Mouse (Mus musculus): ENCODE measurements around the gene Gtpbp3.

The Gtpbp3 gene

DNA sequence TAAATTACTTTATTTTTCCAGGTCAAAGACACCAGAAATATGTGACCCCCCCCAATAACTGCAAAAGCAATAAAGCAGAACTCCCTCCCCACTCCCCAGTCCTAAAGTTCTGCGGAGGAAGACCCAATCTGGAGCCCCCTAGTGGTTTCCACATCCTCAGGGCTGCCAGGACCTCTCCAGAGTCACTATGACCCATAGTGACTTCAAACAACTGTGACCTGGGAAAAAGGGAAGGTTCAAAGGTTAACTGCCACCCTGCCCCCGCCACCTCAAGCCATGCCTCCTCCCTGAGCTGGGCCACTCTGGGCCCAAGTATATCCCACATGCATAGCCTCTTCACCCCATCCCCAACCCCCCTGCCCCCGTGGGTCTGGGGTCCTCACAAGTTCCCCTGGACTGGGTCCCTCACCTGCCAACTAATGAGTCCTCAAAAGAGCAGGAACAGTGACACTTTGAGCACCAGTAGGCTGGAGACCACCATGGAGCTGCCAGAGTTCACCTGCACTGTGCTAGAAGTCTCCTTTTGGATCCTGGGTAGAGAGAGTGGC is 46.4 kb downstream of the Gtpbp3 start:
- no peak for DNase-seq (ENCODE audit: low spot score in 2 of 2)

GRCm38 (mm10) chr8:71535663-71536062 is 47.8 kb downstream of the Gtpbp3 start:
- DNase-seq (ENCODE audit: low spot score in 2 of 2) = no peak

DNA sequence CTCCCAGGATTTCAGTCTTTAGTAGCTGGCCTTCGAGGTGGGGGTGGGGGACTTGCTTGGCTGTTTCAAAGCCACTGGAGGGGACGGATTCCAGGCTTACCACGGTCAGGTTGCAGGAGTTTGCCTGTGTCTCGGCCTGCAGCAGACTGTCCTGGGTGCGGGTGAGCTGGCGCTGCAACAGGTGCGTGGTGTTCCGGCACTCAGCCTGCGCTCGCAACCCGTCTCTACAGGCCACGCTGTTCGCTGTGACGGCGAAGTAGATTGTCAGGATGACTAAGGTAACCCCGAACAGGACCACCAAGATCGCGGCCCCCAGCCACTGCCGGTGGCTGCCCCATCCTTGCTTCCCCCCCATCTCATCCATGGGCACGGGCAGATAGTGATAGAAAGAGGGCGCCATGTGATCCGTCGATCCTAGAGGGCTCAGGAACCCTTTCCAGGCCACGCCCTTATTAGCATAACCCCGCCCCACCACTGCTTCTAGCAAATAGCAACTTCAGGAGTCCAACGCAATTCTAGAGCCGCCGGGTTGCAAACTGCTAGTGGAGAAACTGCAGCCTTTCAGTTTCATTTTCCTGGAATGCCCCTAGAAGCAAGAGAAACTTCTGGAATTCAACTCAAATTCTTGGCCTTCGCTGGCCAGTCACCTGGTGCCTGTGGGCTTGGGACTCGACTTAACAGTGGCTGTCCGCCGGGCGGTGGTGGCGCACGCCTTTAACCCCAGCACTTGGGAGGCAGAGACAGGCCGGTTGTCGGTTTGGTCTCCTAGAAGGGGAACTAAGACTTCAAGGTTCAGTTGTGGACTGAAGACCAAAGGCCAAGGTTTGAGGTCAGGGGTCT is 49.3 kb downstream of the Gtpbp3 start, which contains the start of gene Bst2:
Gene Bst2 (minus strand): TSS at position 429 of the 840 bp plus-strand sequence.
- peak; percentile 88 to 93 for DNase-seq (ENCODE audit: low spot score in 2 of 2)

DNA sequence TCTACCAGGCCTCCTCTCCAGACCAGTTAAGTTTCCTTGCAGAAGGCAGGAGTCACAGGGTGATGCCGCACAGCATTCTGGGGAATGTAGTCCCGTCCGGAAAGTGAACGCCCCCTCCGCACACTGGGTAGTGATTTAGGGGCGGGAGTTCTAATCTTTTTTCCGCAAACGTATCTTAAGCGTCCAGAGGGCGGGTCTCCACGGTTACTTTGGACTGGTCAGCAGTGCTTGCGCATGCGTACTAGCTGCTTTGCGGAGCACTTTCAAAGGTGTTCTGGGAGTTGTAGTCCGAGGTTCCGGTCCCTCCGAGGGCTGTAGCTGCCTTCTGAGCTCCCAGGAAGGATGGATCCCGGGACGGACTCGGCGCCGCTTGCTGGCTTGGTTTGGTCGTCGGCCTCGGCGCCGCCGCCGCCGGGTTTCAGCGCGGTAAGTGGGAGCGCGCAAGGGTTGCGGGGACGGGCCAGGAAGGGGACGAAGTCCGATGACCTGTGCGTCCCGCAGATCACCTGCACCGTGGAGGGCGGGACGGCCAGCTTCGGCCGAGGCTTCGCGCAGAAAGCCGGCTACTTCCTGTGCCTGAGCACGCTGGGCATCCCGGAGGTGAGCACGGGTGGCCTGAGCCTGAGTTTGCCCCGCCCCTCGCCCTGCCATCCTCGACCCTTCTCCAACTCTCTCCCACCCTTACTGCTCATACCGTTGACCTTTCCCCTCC is 54.9 kb downstream of the Gtpbp3 start, which contains the start of gene Mvb12a:
Gene Mvb12a (plus strand): TSS at position 291 of the 712 bp plus-strand sequence.
- peak; percentile 98 for DNase-seq (ENCODE audit: low spot score in 2 of 2)

- DNase-seq (ENCODE audit: low spot score in 2 of 2) = no peak
These were observed 55.9 kb downstream of the Gtpbp3 start for GRCm38 (mm10) chr8:71543755-71544154.

DNA sequence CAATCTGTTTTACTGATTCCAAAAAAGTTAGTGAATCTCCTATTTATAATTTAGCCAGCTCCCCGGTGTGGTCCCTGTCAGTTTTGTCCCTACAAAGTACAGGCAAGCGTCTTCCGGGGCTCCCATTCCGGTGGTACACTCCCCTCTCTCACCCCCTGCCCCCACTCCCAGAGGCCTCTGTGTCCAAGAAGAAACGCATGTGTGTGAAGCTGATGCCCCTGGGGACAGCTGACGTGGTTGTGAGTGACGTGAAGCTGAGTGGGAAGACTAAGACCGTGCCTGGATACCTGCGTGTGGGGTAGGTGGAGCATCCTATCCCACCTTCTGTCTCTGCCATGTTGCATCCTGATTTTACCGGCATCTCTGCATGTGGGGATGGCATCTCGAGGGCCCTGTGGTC is 57.1 kb downstream of the Gtpbp3 start:
- DNase-seq (ENCODE audit: low spot score in 2 of 2) = no peak

- DNase-seq (ENCODE audit: low spot score in 2 of 2) = no peak
These were observed 59.7 kb downstream of the Gtpbp3 start for GRCm38 (mm10) chr8:71547590-71547989.
